Mouse (Mus musculus) thymus, adult 2 months (tissue): ENCODE data around the gene Ly6g5c.

Source experiments
- CTCF ChIP-seq: fragments of 200-500 bp; IDR thresholded peaks from 2 replicates; pipeline ENCODE4 v1.5.1; 2012; ENCODE audit warnings: mild to moderate bottlenecking, control low read depth, low read length, moderate library complexity, borderline replicate concordance; ENCODE audit not compliant: control insufficient read depth, poor library complexity, insufficient read depth; ENCODE audit errors: extremely low read depth
- POLR2A ChIP-seq: fragments of 200-500 bp; IDR thresholded peaks from 2 replicates; pipeline ENCODE4 v1.6.1; 2012; ENCODE audit warnings: mild to moderate bottlenecking, low read length, control low read depth, moderate library complexity; ENCODE audit not compliant: control insufficient read depth, poor library complexity, insufficient read depth; ENCODE audit errors: extremely low read depth

DNA sequence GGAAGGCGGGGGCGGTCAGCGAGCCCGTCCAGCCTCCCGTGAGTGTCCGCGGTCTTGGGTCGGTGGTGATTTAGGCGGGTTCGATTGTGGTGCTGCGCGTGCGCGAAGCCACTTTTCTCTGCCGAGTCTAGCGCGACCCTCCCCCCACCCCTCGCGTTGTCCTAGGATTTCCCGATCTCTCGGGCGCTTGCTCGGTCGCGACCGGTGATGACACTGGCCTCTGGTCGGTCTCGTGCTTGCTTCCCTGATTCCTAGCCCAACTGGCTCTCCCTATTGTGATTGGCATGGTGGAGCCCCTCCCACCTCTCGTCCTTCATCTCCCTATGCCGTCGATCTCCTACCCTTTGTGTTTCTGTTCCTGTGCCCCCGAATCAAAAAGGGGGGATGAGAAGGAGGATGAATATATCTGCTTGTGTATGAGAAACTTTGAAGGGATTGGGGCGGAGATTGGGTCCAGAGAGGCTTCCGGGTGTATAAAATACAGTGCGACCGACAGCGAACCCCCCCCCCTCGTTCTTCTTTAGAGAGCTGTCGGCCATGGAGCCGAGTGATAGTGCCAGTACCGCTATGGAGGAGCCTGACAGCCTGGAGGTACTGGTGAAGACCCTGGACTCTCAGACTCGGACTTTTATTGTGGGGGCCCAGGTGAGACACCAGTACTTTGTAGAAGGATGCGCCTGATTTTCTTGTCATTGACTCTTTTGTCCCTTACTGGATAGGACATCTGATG, 27.7 kb downstream of the Ly6g5c start:
- TF ChIP-seq CTCF = 0 out of 2 replicates have a peak, but pooled peaks have one; percentile 4
- no peak for TF ChIP-seq POLR2A
